Mouse (Mus musculus) hindbrain, embryonic 15.5 days (tissue): Measurements from ENCODE around the gene Lamb1. TPM values are rescaled to one million over a fixed set of nuclear protein-coding genes. Genes with fewer than 3 reads are reported as not detected.

Experiments used
- ATAC-seq: fragments of 200-750 bp; cut with Nextera tagmentation; 2 replicates; pipeline ENCODE4 v1.8.0; 2017; ENCODE audit warnings: low read depth, moderate number of reproducible peaks, moderate TSS enrichment; ENCODE audit not compliant: low FRiP score
- H3K27ac ChIP-seq: fragments of 300-500 bp; sonication (generic); replicated peaks from 2 replicates; pipeline ENCODE4 v1.5.1; 2015; ENCODE audit warnings: mild to moderate bottlenecking, inconsistent platforms
- H3K27me3 ChIP-seq: fragments of 300-500 bp; sonication (generic); 2 replicates; pipeline ENCODE4 v1.6.1; 2015; ENCODE audit warnings: control low read depth, inconsistent platforms
- H3K36me3 ChIP-seq: fragments of 300-500 bp; sonication (generic); 2 replicates; pipeline ENCODE4 v1.6.1; 2015; ENCODE audit warnings: control low read depth, inconsistent platforms
- H3K4me1 ChIP-seq: fragments of 300-500 bp; sonication (generic); replicated peaks from 2 replicates; pipeline ENCODE4 v1.6.1; 2015; ENCODE audit warnings: control low read depth, inconsistent platforms
- H3K4me2 ChIP-seq: fragments of 300-500 bp; sonication (generic); 2 replicates; pipeline ENCODE4 v1.6.1; 2015; ENCODE audit warnings: moderate library complexity, mild to moderate bottlenecking, inconsistent platforms
- H3K4me3 ChIP-seq: fragments of 300-500 bp; sonication (generic); 2 replicates; pipeline ENCODE4 v1.5.1; 2015; ENCODE audit warnings: mild to moderate bottlenecking, inconsistent platforms
- H3K9ac ChIP-seq: fragments of 300-500 bp; sonication (generic); 2 replicates; pipeline ENCODE4 v1.6.1; 2015; ENCODE audit warnings: inconsistent platforms
- H3K9me3 ChIP-seq: fragments of 300-500 bp; sonication (generic); 2 replicates; pipeline ENCODE4 v1.6.1; 2016; ENCODE audit warnings: control low read depth, inconsistent platforms
- WGBS: fragments of 180-500 bp; shearing (Covaris S2); methylation state at CpG from one replicate; pipeline ENCODE4 v1.1.7; 2015; 5-methylcytosine and 5-hydroxymethylcytosine counted together
- polyA plus RNA-seq: library from polyadenylated mRNA; unstranded; fragments of >200 nt; fragmentation: Nextera tagmentation; extraction: Ambion mirVana; gene quantifications from 2 replicates; pipeline ENCODE4 v1.2.1, GENCODE M21; 2015

Gene Lamb1
- polyA plus RNA-seq, 1 experiment from 2014 or later: 18.4 TPM

- Histone ChIP-seq H3K9me3 (no peaks in the 10 kb centered on the region), H3K4me3 (no peak overlapping the region), H3K9ac (no peak overlapping the region), H3K36me3 (no peaks in the 10 kb centered on the region), H3K27me3 (no peaks in the 10 kb centered on the region), H3K27ac (no peak overlapping the region), H3K4me1 (no peaks in the 10 kb centered on the region), H3K4me2 (no peak overlapping the region)
- no peak for ATAC-seq
- 77% methylated on average over 9 of the region's 9 CpGs for WGBS
Observed at GRCm38 (mm10) chr12:31256121-31256903, 8.7 kb upstream of the Lamb1 start.

- H3K9ac ChIP-seq: no peak overlapping the region
- ATAC-seq: no peak
- WGBS: 89% methylated on average over 3 of the region's 3 CpGs
Observed at GRCm38 (mm10) chr12:31261882-31262281, 3.2 kb upstream of the Lamb1 start.

GRCm38 (mm10) chr12:31263921-31264320 is 1.1 kb upstream of the Lamb1 start:
- Histone ChIP-seq H3K4me1 (peaks cover 21% of the 10 kb centered on the region), H3K27me3 (peaks cover 46% of the 10 kb centered on the region), H3K4me2 (peak overlapping the region; percentile 93; the same call in 1 of the 2 replicates), H3K36me3 (no peaks in the 10 kb centered on the region), H3K9ac (no peak overlapping the region), H3K27ac (no peak overlapping the region), H3K4me3 (no peak overlapping the region), H3K9me3 (no peaks in the 10 kb centered on the region)
- ATAC-seq: no peak
- 30% methylated on average over 7 of the region's 7 CpGs for WGBS

More at GRCm38 (mm10) chr12:31261882-31262281, 3.2 kb upstream of the Lamb1 start:
- Histone ChIP-seq H3K27me3 (peaks cover 43% of the 10 kb centered on the region), H3K27ac (no peak overlapping the region), H3K4me1 (peaks cover 19% of the 10 kb centered on the region), H3K9me3 (no peaks in the 10 kb centered on the region), H3K4me3 (no peak overlapping the region), H3K36me3 (no peaks in the 10 kb centered on the region), H3K4me2 (no peak overlapping the region)

- Histone ChIP-seq H3K36me3 (no peaks in the 10 kb centered on the region), H3K9ac (peak overlapping the region; percentile 42), H3K4me3 (peak overlapping the region; percentile 52), H3K4me2 (peak overlapping the region; percentile 93), H3K4me1 (peaks cover 21% of the 10 kb centered on the region), H3K9me3 (no peaks in the 10 kb centered on the region), H3K27ac (peak overlapping the region; percentile 55; the same call in 1 of the 2 replicates), H3K27me3 (peaks cover 46% of the 10 kb centered on the region)
- WGBS: under 1% methylated on average over 50 of the region's 50 CpGs
- ATAC-seq: peak; percentile 58
Observed at GRCm38 (mm10) chr12:31265722-31266431, 843 bp downstream of the Lamb1 start.

GRCm38 (mm10) chr12:31266686-31267085 is 1.7 kb downstream of the Lamb1 start:
- no peaks in the 10 kb centered on the region for H3K9me3 ChIP-seq
- H3K4me3 ChIP-seq: peak overlapping the region; percentile 52
- peak overlapping the region; percentile 93 for H3K4me2 ChIP-seq
- ATAC-seq: no peak
- H3K27me3 ChIP-seq: peaks cover 46% of the 10 kb centered on the region
- no peaks in the 10 kb centered on the region for H3K36me3 ChIP-seq
- peak overlapping the region; percentile 42 for H3K9ac ChIP-seq
- peaks cover 21% of the 10 kb centered on the region for H3K4me1 ChIP-seq
- H3K27ac ChIP-seq: no peak overlapping the region
- WGBS: 5% methylated on average over 15 of the region's 15 CpGs

GRCm38 (mm10) chr12:31267363-31267762 is 2.3 kb downstream of the Lamb1 start:
- peaks cover 42% of the 10 kb centered on the region for H3K27me3 ChIP-seq
- H3K9ac ChIP-seq: no peak overlapping the region
- H3K36me3 ChIP-seq: no peaks in the 10 kb centered on the region
- peak overlapping the region; percentile 93 for H3K4me2 ChIP-seq
- H3K4me3 ChIP-seq: no peak overlapping the region
- no peaks in the 10 kb centered on the region for H3K9me3 ChIP-seq
- no peak for ATAC-seq
- 74% methylated on average over 4 of the region's 4 CpGs for WGBS
- H3K27ac ChIP-seq: no peak overlapping the region
- peaks cover 21% of the 10 kb centered on the region for H3K4me1 ChIP-seq

GRCm38 (mm10) chr12:31268315-31268714 is 3.3 kb downstream of the Lamb1 start:
- WGBS: 79% methylated on average over 3 of the region's 3 CpGs
- Histone ChIP-seq H3K4me2 (no peak overlapping the region), H3K27me3 (peaks cover 34% of the 10 kb centered on the region), H3K36me3 (no peaks in the 10 kb centered on the region), H3K4me1 (peaks cover 21% of the 10 kb centered on the region), H3K9me3 (no peaks in the 10 kb centered on the region), H3K9ac (no peak overlapping the region), H3K27ac (no peak overlapping the region), H3K4me3 (no peak overlapping the region)
- ATAC-seq: no peak

GRCm38 (mm10) chr12:31269020-31269597 is 4.1 kb downstream of the Lamb1 start:
- Histone ChIP-seq H3K36me3 (no peaks in the 10 kb centered on the region), H3K9me3 (no peaks in the 10 kb centered on the region), H3K27me3 (peaks cover 30% of the 10 kb centered on the region), H3K4me1 (peaks cover 21% of the 10 kb centered on the region), H3K9ac (no peak overlapping the region), H3K27ac (no peak overlapping the region), H3K4me2 (no peak overlapping the region), H3K4me3 (no peak overlapping the region)
- 78% methylated on average over 12 of the region's 12 CpGs for WGBS
- ATAC-seq: no peak

- no peaks in the 10 kb centered on the region for H3K36me3 ChIP-seq
- H3K4me2 ChIP-seq: no peak overlapping the region
- no peak overlapping the region for H3K27ac ChIP-seq
- 95% methylated on average over 10 of the region's 10 CpGs for WGBS
- peaks cover 13% of the 10 kb centered on the region for H3K4me1 ChIP-seq
- no peaks in the 10 kb centered on the region for H3K9me3 ChIP-seq
- H3K27me3 ChIP-seq: peaks cover 17% of the 10 kb centered on the region
- ATAC-seq: no peak
- no peak overlapping the region for H3K4me3 ChIP-seq
- H3K9ac ChIP-seq: no peak overlapping the region
Observed at GRCm38 (mm10) chr12:31270361-31270760, 5.3 kb downstream of the Lamb1 start.

- ATAC-seq: no peak
- Histone ChIP-seq H3K27me3 (peaks cover 14% of the 10 kb centered on the region), H3K9me3 (no peaks in the 10 kb centered on the region), H3K4me3 (no peak overlapping the region), H3K27ac (no peak overlapping the region), H3K4me2 (no peak overlapping the region), H3K36me3 (no peaks in the 10 kb centered on the region), H3K9ac (no peak overlapping the region), H3K4me1 (peaks cover 13% of the 10 kb centered on the region)
- 77% methylated on average over 5 of the region's 5 CpGs for WGBS
Observed at GRCm38 (mm10) chr12:31270776-31271175, 5.7 kb downstream of the Lamb1 start.

- peaks cover 8% of the 10 kb centered on the region for H3K27me3 ChIP-seq
- WGBS: 57% methylated on average over 16 of the region's 16 CpGs
- no peaks in the 10 kb centered on the region for H3K36me3 ChIP-seq
- H3K4me1 ChIP-seq: peaks cover 7% of the 10 kb centered on the region
- H3K4me2 ChIP-seq: no peak overlapping the region
- H3K27ac ChIP-seq: no peak overlapping the region
- H3K9me3 ChIP-seq: no peaks in the 10 kb centered on the region
- ATAC-seq: no peak
- no peak overlapping the region for H3K9ac ChIP-seq
- H3K4me3 ChIP-seq: no peak overlapping the region
Observed at GRCm38 (mm10) chr12:31271361-31272011, 6.5 kb downstream of the Lamb1 start.
